In genomic region chr11:59276877-59277276, GRCm38 (mm10) we compare ENCODE assay signal across 38 mouse cellular contexts. TPM values are rescaled to one million over a fixed set of nuclear protein-coding genes. Genes with fewer than 3 reads are reported as not detected.
DNase-seq lines count a peak whose midpoint lies in the region; ATAC-seq lines count a peak whose summit lies in the region.
"Had no signal": no experiment of that assay in that cellular context is flagged by ENCODE, and none has a peak within 500 bp of the region (broad histone marks: within the 10 kb centered on the region; RNA-seq: fewer than 3 reads in every experiment).

No protein-coding gene starts in this region.

- H3K9me3 ChIP-seq in embryonic facial prominence, embryonic 11.5 days (replicated peaks; ENCODE audit: control insufficient read depth, low read length) = no peaks in the 10 kb centered on the region
- no peaks in the 10 kb centered on the region for H3K9me3 ChIP-seq in embryonic facial prominence, embryonic 10.5 days
- H3K9me3 ChIP-seq in kidney, embryonic 14.5 days (ENCODE audit: control insufficient read depth, low read length) = no peaks in the 10 kb centered on the region
- H3K9me3 ChIP-seq: embryonic facial prominence, embryonic 13.5 days; forebrain, embryonic 10.5 days; heart, embryonic 13.5 days; hindbrain, embryonic 10.5 days; hindbrain, embryonic 15.5 days; limb, embryonic 13.5 days; midbrain, embryonic 12.5 days; neural tube, embryonic 13.5 days had no signal

- H3K4me3 ChIP-seq in embryonic facial prominence, embryonic 11.5 days (ENCODE audit: low read depth, low read length) = no peak overlapping the region
- no peak overlapping the region for H3K4me3 ChIP-seq in embryonic facial prominence, embryonic 10.5 days
- no peak overlapping the region for H3K4me3 ChIP-seq in kidney, embryonic 14.5 days (ENCODE audit: low read length)
- H3K4me3 ChIP-seq: embryonic facial prominence, embryonic 13.5 days; forebrain, embryonic 10.5 days; gastrocnemius, adult 2 months; heart, adult 2 months; heart, embryonic 13.5 days; hindbrain, embryonic 10.5 days; hindbrain, embryonic 15.5 days; layer of hippocampus, adult 2 months; left cerebral cortex, adult 2 months; limb, embryonic 13.5 days; megakaryocyte, embryonic 14.5 days; midbrain, embryonic 12.5 days; myocyte; neural tube, embryonic 13.5 days had no signal

- 21% methylated on average over 2 of the region's 2 CpGs for WGBS in embryonic facial prominence, embryonic 11.5 days
- WGBS in embryonic facial prominence, embryonic 10.5 days = 32% methylated on average over 2 of the region's 2 CpGs
- WGBS in kidney, embryonic 14.5 days = 33% methylated on average over 2 of the region's 2 CpGs

- H3K4me1 ChIP-seq in embryonic facial prominence, embryonic 11.5 days (ENCODE audit: control insufficient read depth, insufficient read depth, low read length) = no peaks in the 10 kb centered on the region
- H3K4me1 ChIP-seq in embryonic facial prominence, embryonic 10.5 days = peaks cover 7% of the 10 kb centered on the region; the same call in 1 of the 2 replicates
- no peaks in the 10 kb centered on the region for H3K4me1 ChIP-seq in kidney, embryonic 14.5 days (ENCODE audit: control insufficient read depth, insufficient read depth, low read length)
- H3K4me1 ChIP-seq: embryonic facial prominence, embryonic 13.5 days; heart, embryonic 13.5 days; hindbrain, embryonic 15.5 days; limb, embryonic 13.5 days; midbrain, embryonic 12.5 days; neural tube, embryonic 13.5 days had no signal

- no peak overlapping the region; the same call in 1 of the 2 replicates for H3K4me2 ChIP-seq in embryonic facial prominence, embryonic 11.5 days (ENCODE audit: low read depth, low read length)
- no peak overlapping the region for H3K4me2 ChIP-seq in kidney, embryonic 14.5 days (replicated peaks; ENCODE audit: low read depth, low read length)
- H3K4me2 ChIP-seq: embryonic facial prominence, embryonic 13.5 days; heart, embryonic 13.5 days; hindbrain, embryonic 15.5 days; limb, embryonic 13.5 days; liver, embryonic 11.5 days; midbrain, embryonic 12.5 days; neural tube, embryonic 13.5 days had no signal

- H3K27me3 ChIP-seq in embryonic facial prominence, embryonic 11.5 days (ENCODE audit: control insufficient read depth, insufficient read depth, low read length) = no peaks in the 10 kb centered on the region; the same call in 1 of the 2 replicates
- H3K27me3 ChIP-seq in embryonic facial prominence, embryonic 10.5 days (replicated peaks; ENCODE audit: low read depth, poor library complexity, severe bottlenecking) = peaks cover 66% of the 10 kb centered on the region
- no peaks in the 10 kb centered on the region for H3K27me3 ChIP-seq in kidney, embryonic 14.5 days (ENCODE audit: control insufficient read depth, insufficient read depth, low read length)
- H3K27me3 ChIP-seq: hindbrain, embryonic 15.5 days had no signal

- H3K9ac ChIP-seq in embryonic facial prominence, embryonic 11.5 days (replicated peaks; ENCODE audit: low read length) = no peak overlapping the region
- no peak overlapping the region for H3K9ac ChIP-seq in kidney, embryonic 14.5 days (ENCODE audit: low read depth, low read length)
- H3K9ac ChIP-seq: embryonic facial prominence, embryonic 13.5 days; heart, embryonic 13.5 days; hindbrain, embryonic 15.5 days; limb, embryonic 13.5 days; midbrain, embryonic 12.5 days; neural tube, embryonic 13.5 days had no signal

- H3K36me3 ChIP-seq in embryonic facial prominence, embryonic 11.5 days (replicated peaks; ENCODE audit: control insufficient read depth, insufficient read depth, low read depth, low read length) = no peaks in the 10 kb centered on the region
- no peaks in the 10 kb centered on the region for H3K36me3 ChIP-seq in embryonic facial prominence, embryonic 10.5 days (replicated peaks)
- H3K36me3 ChIP-seq in kidney, embryonic 14.5 days (ENCODE audit: control insufficient read depth, insufficient read depth, low read length) = no peaks in the 10 kb centered on the region
- H3K36me3 ChIP-seq: embryonic facial prominence, embryonic 13.5 days; heart, embryonic 13.5 days; hindbrain, embryonic 15.5 days; limb, embryonic 13.5 days; midbrain, embryonic 12.5 days; neural tube, embryonic 13.5 days had no signal

- H3K27ac ChIP-seq in embryonic facial prominence, embryonic 11.5 days (replicated peaks; ENCODE audit: low read depth, low read length) = no peak overlapping the region
- H3K27ac ChIP-seq in embryonic facial prominence, embryonic 10.5 days (replicated peaks) = no peak overlapping the region
- no peak overlapping the region for H3K27ac ChIP-seq in kidney, embryonic 14.5 days (ENCODE audit: low read depth, low read length)
- H3K27ac ChIP-seq: embryonic facial prominence, embryonic 13.5 days; forebrain, embryonic 10.5 days; gastrocnemius, adult 2 months; heart, adult 2 months; heart, embryonic 13.5 days; hindbrain, embryonic 10.5 days; hindbrain, embryonic 15.5 days; layer of hippocampus, adult 2 months; left cerebral cortex, adult 2 months; limb, embryonic 13.5 days; midbrain, embryonic 12.5 days; neural tube, embryonic 13.5 days had no signal

- DNase-seq in embryonic facial prominence, embryonic 11.5 days (ENCODE audit: low spot score) = peak; percentile 33
- DNase-seq in embryonic facial prominence, embryonic 10.5 days (ENCODE audit: low spot score) = no peak
- DNase-seq in kidney, postnatal 14 days = peak; percentile 33
- DNase-seq in NIH3T3 (ENCODE audit: low read depth) = peak; percentile 45
- DNase-seq in yolk sac, embryonic 10.5 days (ENCODE audit: low spot score) = peak; percentile 56
- no peak for DNase-seq in layer of hippocampus, adult 18-20 months (ENCODE audit: low spot score in 2 of 2)
- DNase-seq: adrenal gland, adult 8-10 months; cerebellum, adult 2 months; cerebellum, postnatal 14 days; gastrocnemius, adult 2 months; gastrocnemius, postnatal 36 days; heart, adult 2 months; heart, postnatal 10 days; lung, postnatal 36 days; thymus, adult 2 months; thymus, postnatal 36 days had no signal

- no peak for ATAC-seq in embryonic facial prominence, embryonic 11.5 days (replicated peaks; ENCODE audit: insufficient number of reproducible peaks, low FRiP score, low TSS enrichment, low read depth)
- ATAC-seq in kidney, embryonic 14.5 days (ENCODE audit: low FRiP score, low TSS enrichment) = no peak
- ATAC-seq: forebrain, embryonic 16.5 days; inflammation-experienced regulatory T-cells, adult 6 months had no signal

RNA-seq across cellular contexts. Expression of gene Wnt3a, which starts 13.7 kb away (rescaled TPM):
- polyA plus RNA-seq in embryonic facial prominence, embryonic 11.5 days (2014; fragmentation: Nextera tagmentation; extraction: Ambion mirVana) = 0.39 and 0.77 TPM in 2 replicates
- polyA plus RNA-seq in embryonic facial prominence, embryonic 10.5 days (2016; fragmentation: Nextera tagmentation; extraction: Ambion mirVana) = 0.77 and 1.7 TPM in 2 replicates
- polyA plus RNA-seq in kidney, embryonic 14.5 days (2014; fragmentation: Nextera tagmentation; extraction: Ambion mirVana) = not detected in 2 replicates
- under 1 TPM in 1 of 2 experiments, not detected in 1; 0.25 TPM for total RNA-seq in layer of hippocampus, adult 18-20 months (2021)
- total RNA-seq: adrenal gland, adult 8-10 months; adrenal gland, postnatal 4 days; gastrocnemius, adult 2 months; gastrocnemius, postnatal 36 days; heart, adult 2 months; heart, postnatal 10 days; layer of hippocampus, postnatal 14 days; left cerebral cortex, adult 2 months; left cerebral cortex, postnatal 25 days had no signal
- polyA plus RNA-seq: cerebellum, adult 2 months; cortical plate, adult 2 months; heart, adult 2 months; heart, embryonic 13.5 days; liver, embryonic 11.5 days; liver, embryonic 16.5 days; midbrain, postnatal 0 days; myocyte had no signal

RNA-seq across cellular contexts. Expression of gene Wnt9a, which starts 29.9 kb away (rescaled TPM):
- polyA plus RNA-seq in embryonic facial prominence, embryonic 11.5 days (2014; fragmentation: Nextera tagmentation; extraction: Ambion mirVana) = 1.6 and 1.8 TPM in 2 replicates
- 2.3 and 2.6 TPM in 2 replicates for polyA plus RNA-seq in embryonic facial prominence, embryonic 10.5 days (2016; fragmentation: Nextera tagmentation; extraction: Ambion mirVana)
- polyA plus RNA-seq in kidney, embryonic 14.5 days (2014; fragmentation: Nextera tagmentation; extraction: Ambion mirVana) = 0.64 and 0.85 TPM in 2 replicates
- 1 to 10 TPM; 3.5 to 4.1 TPM for total RNA-seq in layer of hippocampus, adult 18-20 months (2021)
- polyA plus RNA-seq: inflammation-experienced regulatory T-cells, adult 6 months had no signal

RNA-seq across cellular contexts. Expression of gene Arf1, which starts 48.8 kb away (rescaled TPM):
- polyA plus RNA-seq in embryonic facial prominence, embryonic 11.5 days (2014; fragmentation: Nextera tagmentation; extraction: Ambion mirVana) = 626 and 650 TPM in 2 replicates
- 645 and 651 TPM in 2 replicates for polyA plus RNA-seq in embryonic facial prominence, embryonic 10.5 days (2016; fragmentation: Nextera tagmentation; extraction: Ambion mirVana)
- 544 and 644 TPM in 2 replicates for polyA plus RNA-seq in kidney, embryonic 14.5 days (2014; fragmentation: Nextera tagmentation; extraction: Ambion mirVana)
- total RNA-seq in layer of hippocampus, adult 18-20 months (2021) = 100 to 1,000 TPM; 512 to 556 TPM

Comparison
In these comparisons a context has a peak if more than half of its experiments do, and no peak if none do; other contexts are left out.
1. DNase-seq: peak in embryonic facial prominence, embryonic 11.5 days (single experiment), kidney, postnatal 14 days (single experiment), NIH3T3 (single experiment) and yolk sac, embryonic 10.5 days (single experiment); none in embryonic facial prominence, embryonic 10.5 days (single experiment) and layer of hippocampus, adult 18-20 months (0 of 2).